8 mouse cellular contexts compared by ENCODE assay signal in genomic region chr11:77793238-77793930, GRCm38 (mm10). TPM values are rescaled to one million over a fixed set of nuclear protein-coding genes. Genes with fewer than 3 reads are reported as not detected.
DNase-seq lines count a peak whose midpoint lies in the region; ATAC-seq and TF ChIP-seq lines count a peak whose summit lies in the region.

No protein-coding gene starts in this region.

- peak overlapping the region; percentile 91; the same call in 1 of the 2 replicates for H3K27ac ChIP-seq in forebrain, embryonic 13.5 days
- H3K27ac ChIP-seq in neural tube, embryonic 15.5 days (replicated peaks): peak overlapping the region; percentile 64

- DNase-seq in c-Kit-positive CD71-positive TER-119-positive erythroid progenitor cells, embryonic 14.5 days (ENCODE audit: low spot score): peak; percentile 97
- peak; percentile 98 to 99 for DNase-seq in heart, postnatal 14 days
- peak; percentile 98 for DNase-seq in layer of hippocampus, adult 11-12 months (ENCODE audit: low spot score)
- DNase-seq in lung, adult 18-20 months: peak; percentile 97 to 98
- peak; percentile 95 for DNase-seq in testis, postnatal 14 days (ENCODE audit: low spot score)

- no peaks in the 10 kb centered on the region for H3K9me3 ChIP-seq in E14TG2a.4 (ENCODE audit: low read length)
- H3K9me3 ChIP-seq in forebrain, embryonic 13.5 days (replicated peaks): no peaks in the 10 kb centered on the region
- H3K9me3 ChIP-seq in neural tube, embryonic 15.5 days (replicated peaks): no peaks in the 10 kb centered on the region

- no peaks in the 10 kb centered on the region for H3K27me3 ChIP-seq in E14TG2a.4 (ENCODE audit: insufficient read depth, low read length)
- no peaks in the 10 kb centered on the region for H3K27me3 ChIP-seq in forebrain, embryonic 13.5 days
- H3K27me3 ChIP-seq in neural tube, embryonic 15.5 days (replicated peaks): no peaks in the 10 kb centered on the region

- peaks cover 46% of the 10 kb centered on the region for H3K4me1 ChIP-seq in E14TG2a.4 (replicated peaks; ENCODE audit: low read depth, low read length)
- peaks cover 42% of the 10 kb centered on the region for H3K4me1 ChIP-seq in forebrain, embryonic 13.5 days
- H3K4me1 ChIP-seq in neural tube, embryonic 15.5 days: peaks cover 45% of the 10 kb centered on the region

- 5% methylated on average over 19 of the region's 19 CpGs for WGBS in forebrain, embryonic 13.5 days
- WGBS in neural tube, embryonic 15.5 days: 4% methylated on average over 19 of the region's 19 CpGs

- peak; percentile 87 for ATAC-seq in forebrain, embryonic 13.5 days
- peak; percentile 88 for ATAC-seq in neural tube, embryonic 15.5 days (ENCODE audit: low FRiP score)

- peak; percentile 92 for TF ChIP-seq CTCF in E14TG2a.4 (conservative IDR thresholded peaks at IDR 0.05; ENCODE audit: low read length)

- H3K9ac ChIP-seq in forebrain, embryonic 13.5 days: peak overlapping the region; percentile 62
- peak overlapping the region; percentile 52 for H3K9ac ChIP-seq in neural tube, embryonic 15.5 days (replicated peaks)

- H3K4me3 ChIP-seq in E14TG2a.4 (replicated peaks; ENCODE audit: low read length): peak overlapping the region; percentile 73
- H3K4me3 ChIP-seq in forebrain, embryonic 13.5 days: peak overlapping the region; percentile 43
- H3K4me3 ChIP-seq in neural tube, embryonic 15.5 days (replicated peaks): peak overlapping the region; percentile 50

- H3K36me3 ChIP-seq in E14TG2a.4 (ENCODE audit: insufficient read depth, low read length): no peaks in the 10 kb centered on the region
- H3K36me3 ChIP-seq in forebrain, embryonic 13.5 days (ENCODE audit: poor library complexity, severe bottlenecking): no peaks in the 10 kb centered on the region
- no peaks in the 10 kb centered on the region for H3K36me3 ChIP-seq in neural tube, embryonic 15.5 days

- intact Hi-C loops in heart, postnatal 14 days (cut with DNase I): loop anchor here (1.0 to 10.0 kb wide), 5 partner anchors 23 to 289 kb away; partner anchors contain the start of genes Myo18a and Nufip2

- H3K4me2 ChIP-seq in forebrain, embryonic 13.5 days: peak overlapping the region; percentile 73
- peak overlapping the region; percentile 75 for H3K4me2 ChIP-seq in neural tube, embryonic 15.5 days

RNA-seq across cellular contexts. Expression of gene Gm10277, which starts 5.8 kb away (rescaled TPM):
- polyA plus RNA-seq in forebrain, embryonic 13.5 days (2015; fragmentation: Nextera tagmentation; extraction: Ambion mirVana): 2.9 and 3.2 TPM in 2 replicates
- total RNA-seq in heart, postnatal 14 days (2021): not detected
- polyA plus RNA-seq in neural tube, embryonic 15.5 days (2015; fragmentation: Nextera tagmentation; extraction: Ambion mirVana): 1.5 and 1.8 TPM in 2 replicates

RNA-seq across cellular contexts. Expression of gene Myo18a, which starts 30.3 kb away (rescaled TPM):
- 38.2 and 48.1 TPM in 2 replicates for polyA plus RNA-seq in forebrain, embryonic 13.5 days (2015; fragmentation: Nextera tagmentation; extraction: Ambion mirVana)
- total RNA-seq in heart, postnatal 14 days (2021): 100 to 1,000 TPM; 252 to 259 TPM
- polyA plus RNA-seq in neural tube, embryonic 15.5 days (2015; fragmentation: Nextera tagmentation; extraction: Ambion mirVana): 39.6 and 40.8 TPM in 2 replicates

Comparison
In these comparisons a context has a peak if more than half of its experiments do, and no peak if none do; other contexts are left out.
1. Peak in every context shown above with its lines: DNase-seq, ATAC-seq, H3K4me3 ChIP-seq and H3K27ac ChIP-seq.